Mouse (Mus musculus) neutrophil, adult 83 days (primary cell): Measurements from ENCODE around the gene Scp2d1. TPM values are rescaled to one million over a fixed set of nuclear protein-coding genes. Genes with fewer than 3 reads are reported as not detected.

Experiments used
- total RNA-seq, 2 experiments: library from RNA; stranded (reverse); gene quantifications; one replicate each; pipeline ENCODE4 v1.2.4; 2023

Scp2d1 gene
- total RNA-seq: not detected

GRCm38 (mm10) chr2:144823356-144823755 lies at the start of gene Scp2d1:
TSS of gene Scp2d1 (plus strand) at chr2:144823656.

Other genes with a start within 250 kb of the Scp2d1 start
- 1 to 10 TPM; 5.1 TPM for gene Smim26, start 229.6 kb upstream of the Scp2d1 start, total RNA-seq
- gene Dtd1, start 223.8 kb upstream of the Scp2d1 start, total RNA-seq: 10 to 100 TPM in 1 of 2 experiments, 1 to 10 TPM in 1; 8.3 to 10.3 TPM